Mouse (Mus musculus) yolk sac, embryonic 10.5 days (tissue): ENCODE measurements around the gene Prcc.
A peak's percentile ranks its signal among the peaks of the same experiment; 100 is the strongest.
"Not testable (repeated sequence)": the region's sequence is repeated elsewhere in the genome, so short reads cannot be mapped to it uniquely, and the experiment has no call there.

ENCODE experiments used
- DNase-seq: peaks from one replicate; pipeline ENCODE4 v3.0.0-alpha.2; 2017; ENCODE audit warnings: low spot score

The Prcc gene

GRCm38 (mm10) chr3:87905880-87906485, 20.6 kb upstream of the Prcc start, which contains the start of gene Hdgf:
Gene Hdgf (plus strand): TSS chr3:87906321.
- peak; percentile 95 for DNase-seq

GRCm38 (mm10) chr3:87903821-87904220, 18.4 kb upstream of the Prcc start:
- DNase-seq: no peak

GRCm38 (mm10) chr3:87901959-87902358, 16.6 kb upstream of the Prcc start:
- not testable (repeated sequence) for DNase-seq

GRCm38 (mm10) chr3:87901036-87901624, 15.7 kb upstream of the Prcc start:
- peak; percentile 38 for DNase-seq

GRCm38 (mm10) chr3:87899776-87900175, 14.4 kb upstream of the Prcc start:
- no peak for DNase-seq

GRCm38 (mm10) chr3:87899266-87899665, 13.9 kb upstream of the Prcc start:
- DNase-seq: no peak

- no peak for DNase-seq
Observed at GRCm38 (mm10) chr3:87893367-87893905, 8.0 kb upstream of the Prcc start.

GRCm38 (mm10) chr3:87891481-87891880, 6.1 kb upstream of the Prcc start:
- no peak for DNase-seq

GRCm38 (mm10) chr3:87887400-87887799, 2.0 kb upstream of the Prcc start:
- not testable (repeated sequence) for DNase-seq

- DNase-seq: no peak
Observed at GRCm38 (mm10) chr3:87886416-87886815, 1.0 kb upstream of the Prcc start.

- no peak for DNase-seq
Observed at GRCm38 (mm10) chr3:87886004-87886365, 577 bp upstream of the Prcc start.

GRCm38 (mm10) chr3:87884708-87885251, 628 bp downstream of the Prcc start:
- DNase-seq: peak; percentile 87

- DNase-seq: no peak
Observed at GRCm38 (mm10) chr3:87884291-87884690, 1.1 kb downstream of the Prcc start.

- DNase-seq: no peak
Observed at GRCm38 (mm10) chr3:87877730-87878129, 7.7 kb downstream of the Prcc start.

- DNase-seq: not testable (repeated sequence)
Observed at GRCm38 (mm10) chr3:87864111-87864510, 21.3 kb downstream of the Prcc start.

GRCm38 (mm10) chr3:87859813-87860212, 25.6 kb downstream of the Prcc start:
- peak; percentile 20 for DNase-seq

GRCm38 (mm10) chr3:87857666-87858065, 27.7 kb downstream of the Prcc start:
- no peak for DNase-seq

- DNase-seq: no peak
Observed at GRCm38 (mm10) chr3:87855936-87856335, 29.5 kb downstream of the Prcc start.

- DNase-seq: no peak
Observed at GRCm38 (mm10) chr3:87854795-87855568, 30.4 kb downstream of the Prcc start.

- no peak for DNase-seq
Observed at GRCm38 (mm10) chr3:87849117-87849516, 36.3 kb downstream of the Prcc start.

GRCm38 (mm10) chr3:87847680-87848079, 37.7 kb downstream of the Prcc start:
- no peak for DNase-seq

GRCm38 (mm10) chr3:87846650-87847110, 38.7 kb downstream of the Prcc start, which contains the start of gene Sh2d2a:
Gene Sh2d2a (plus strand): TSS chr3:87846755.
- no peak for DNase-seq
